7 mouse cellular contexts compared by ENCODE assay signal in genomic region chr3:67462578-67462977, GRCm38 (mm10). TPM values are rescaled to one million over a fixed set of nuclear protein-coding genes. Genes with fewer than 3 reads are reported as not detected.
DNase-seq lines count a peak whose midpoint lies in the region; ATAC-seq and TF ChIP-seq lines count a peak whose summit lies in the region.

No protein-coding gene starts in this region.

- H3K9me3 ChIP-seq in megakaryocyte, embryonic 14.5 days = no peaks in the 10 kb centered on the region
- H3K9me3 ChIP-seq in forebrain, embryonic 12.5 days = no peaks in the 10 kb centered on the region
- H3K9me3 ChIP-seq in liver, embryonic 12.5 days (replicated peaks) = no peaks in the 10 kb centered on the region
- no peaks in the 10 kb centered on the region for H3K9me3 ChIP-seq in stomach, postnatal 0 days (ENCODE audit: control insufficient read depth, low read length)

- peak overlapping the region; percentile 97 for H3K4me3 ChIP-seq in megakaryocyte, embryonic 14.5 days (replicated peaks)
- peak overlapping the region; percentile 61 for H3K4me3 ChIP-seq in forebrain, embryonic 12.5 days (replicated peaks)
- 0 out of 2 replicates have a peak overlapping the region, but pooled peaks have one; percentile 65 for H3K4me3 ChIP-seq in liver, embryonic 12.5 days
- H3K4me3 ChIP-seq in stomach, postnatal 0 days (ENCODE audit: low read depth, low read length) = peak overlapping the region; percentile 67

- 57% methylated on average over 10 of the region's 10 CpGs for WGBS in forebrain, embryonic 12.5 days
- WGBS in liver, embryonic 12.5 days (ENCODE audit: insufficient replicate concordance) = 65% methylated on average over 10 of the region's 10 CpGs
- 27% methylated on average over 10 of the region's 10 CpGs for WGBS in stomach, postnatal 0 days

- peak overlapping the region; percentile 70; the same call in 1 of the 2 replicates for H3K9ac ChIP-seq in forebrain, embryonic 12.5 days
- 0 out of 2 replicates have a peak overlapping the region, but pooled peaks have one; percentile 72 for H3K9ac ChIP-seq in liver, embryonic 12.5 days
- 0 out of 2 replicates have a peak overlapping the region, but pooled peaks have one; percentile 66 for H3K9ac ChIP-seq in stomach, postnatal 0 days (ENCODE audit: low read length)

- H3K4me2 ChIP-seq in forebrain, embryonic 12.5 days = peak overlapping the region; percentile 86
- H3K4me2 ChIP-seq in liver, embryonic 12.5 days = peak overlapping the region; percentile 93
- peak overlapping the region; percentile 85 for H3K4me2 ChIP-seq in stomach, postnatal 0 days (replicated peaks; ENCODE audit: low read depth)

- DNase-seq in stomach, postnatal 0 days (ENCODE audit: low spot score) = no peak
- DNase-seq in left cerebral cortex, adult 9 months (ENCODE audit: low spot score in 2 of 2) = no peak
- DNase-seq in gastrocnemius, postnatal 4 days (ENCODE audit: low spot score in 2 of 2) = no peak

- H3K27ac ChIP-seq in forebrain, embryonic 12.5 days = 0 out of 2 replicates have a peak overlapping the region, but pooled peaks have one; percentile 25
- H3K27ac ChIP-seq in liver, embryonic 12.5 days = no peak overlapping the region
- H3K27ac ChIP-seq in stomach, postnatal 0 days (replicated peaks) = no peak overlapping the region

- no peak for ATAC-seq in megakaryocyte, adult 5-6 weeks (ENCODE audit: poor library complexity, severe bottlenecking)
- no peak for ATAC-seq in forebrain, embryonic 12.5 days (ENCODE audit: low FRiP score)
- ATAC-seq in liver, embryonic 12.5 days = no peak
- no peak for ATAC-seq in stomach, postnatal 0 days (ENCODE audit: low FRiP score, low TSS enrichment)

- TF ChIP-seq CTCF in stomach, postnatal 0 days (IDR thresholded peaks at IDR 0.05; ENCODE audit: low read depth) = no peak

- TF ChIP-seq EP300 in stomach, postnatal 0 days (optimal IDR thresholded peaks at IDR 0.05) = no peak

- peaks cover 55% of the 10 kb centered on the region for H3K36me3 ChIP-seq in megakaryocyte, embryonic 14.5 days (replicated peaks; ENCODE audit: low read length)
- peaks cover 19% of the 10 kb centered on the region for H3K36me3 ChIP-seq in forebrain, embryonic 12.5 days (replicated peaks)
- H3K36me3 ChIP-seq in liver, embryonic 12.5 days = peaks cover 44% of the 10 kb centered on the region
- 0 out of 2 replicates have a peak, but pooled peaks cover 3% of the 10 kb centered on the region for H3K36me3 ChIP-seq in stomach, postnatal 0 days (ENCODE audit: control insufficient read depth, insufficient read depth, low read length)

- no peaks in the 10 kb centered on the region for H3K27me3 ChIP-seq in megakaryocyte, embryonic 14.5 days (replicated peaks)
- H3K27me3 ChIP-seq in forebrain, embryonic 12.5 days = 0 out of 2 replicates have a peak, but pooled peaks cover 4% of the 10 kb centered on the region
- H3K27me3 ChIP-seq in liver, embryonic 12.5 days (replicated peaks) = no peaks in the 10 kb centered on the region
- no peaks in the 10 kb centered on the region for H3K27me3 ChIP-seq in stomach, postnatal 0 days (ENCODE audit: control insufficient read depth, insufficient read depth, low read length)

- peaks cover 21% of the 10 kb centered on the region for H3K4me1 ChIP-seq in megakaryocyte, embryonic 14.5 days
- peaks cover 28% of the 10 kb centered on the region for H3K4me1 ChIP-seq in forebrain, embryonic 12.5 days
- H3K4me1 ChIP-seq in liver, embryonic 12.5 days = peaks cover 21% of the 10 kb centered on the region
- no peaks in the 10 kb centered on the region for H3K4me1 ChIP-seq in stomach, postnatal 0 days (replicated peaks; ENCODE audit: control insufficient read depth, insufficient read depth)

RNA-seq across cellular contexts. Expression of gene Lxn, which starts 1.1 kb away (rescaled TPM):
- polyA plus RNA-seq in megakaryocyte, embryonic 14.5 days (2012; ENCODE audit: insufficient read depth, low replicate concordance) = 27.8 and 42.4 TPM in 2 replicates
- total RNA-seq in megakaryocyte, adult 5-6 weeks (2015) = 43.4 and 52.6 TPM in 2 replicates
- total RNA-seq in megakaryocyte, adult 5-6 weeks (2017) = 13.5 and 20.9 TPM in 2 replicates
- polyA plus RNA-seq in forebrain, embryonic 12.5 days (2016; fragmentation: Nextera tagmentation; extraction: Ambion mirVana) = 57.1 and 58.2 TPM in 2 replicates
- 16.8 and 17.7 TPM in 2 replicates for polyA plus RNA-seq in liver, embryonic 12.5 days (2016; fragmentation: Nextera tagmentation; extraction: Ambion mirVana)
- 65.7 and 71.8 TPM in 2 replicates for polyA plus RNA-seq in stomach, postnatal 0 days (2015; fragmentation: Nextera tagmentation; extraction: Ambion mirVana)
- total RNA-seq in gastrocnemius, postnatal 4 days (2021) = 10 to 100 TPM; 23.9 to 26.5 TPM

RNA-seq across cellular contexts. Expression of gene Gfm1, which starts 32.7 kb away (rescaled TPM):
- 0.86 and 4.0 TPM in 2 replicates for polyA plus RNA-seq in megakaryocyte, embryonic 14.5 days (2012; ENCODE audit: insufficient read depth, low replicate concordance)
- total RNA-seq in megakaryocyte, adult 5-6 weeks (2015) = 22.2 and 23.1 TPM in 2 replicates
- 28.4 and 34.5 TPM in 2 replicates for total RNA-seq in megakaryocyte, adult 5-6 weeks (2017)
- polyA plus RNA-seq in forebrain, embryonic 12.5 days (2016; fragmentation: Nextera tagmentation; extraction: Ambion mirVana) = 39.7 and 46.3 TPM in 2 replicates
- 57.3 and 57.6 TPM in 2 replicates for polyA plus RNA-seq in liver, embryonic 12.5 days (2016; fragmentation: Nextera tagmentation; extraction: Ambion mirVana)
- polyA plus RNA-seq in stomach, postnatal 0 days (2015; fragmentation: Nextera tagmentation; extraction: Ambion mirVana) = 27.9 and 28.2 TPM in 2 replicates
- total RNA-seq in gastrocnemius, postnatal 4 days (2021) = 10 to 100 TPM; 57.0 to 66.9 TPM

RNA-seq across cellular contexts. Expression of gene Rarres1, which starts 52.7 kb away (rescaled TPM):
- polyA plus RNA-seq in megakaryocyte, embryonic 14.5 days (2012; ENCODE audit: insufficient read depth, low replicate concordance) = not detected in 2 replicates
- not detected in 2 replicates for total RNA-seq in megakaryocyte, adult 5-6 weeks (2015)
- not detected in 2 replicates for total RNA-seq in megakaryocyte, adult 5-6 weeks (2017)
- polyA plus RNA-seq in forebrain, embryonic 12.5 days (2016; fragmentation: Nextera tagmentation; extraction: Ambion mirVana) = 0.61 and 0.74 TPM in 2 replicates
- polyA plus RNA-seq in liver, embryonic 12.5 days (2016; fragmentation: Nextera tagmentation; extraction: Ambion mirVana) = 1.6 and 2.3 TPM in 2 replicates
- polyA plus RNA-seq in stomach, postnatal 0 days (2015; fragmentation: Nextera tagmentation; extraction: Ambion mirVana) = 3.1 and 3.9 TPM in 2 replicates
- total RNA-seq in gastrocnemius, postnatal 4 days (2021) = 1 to 10 TPM; 2.4 to 2.7 TPM
